Mouse (Mus musculus) midbrain, embryonic 13.5 days (tissue): ENCODE measurements around the gene Top2b. TPM values are rescaled to one million over a fixed set of nuclear protein-coding genes. Genes with fewer than 3 reads are reported as not detected.

Experiments used
- ATAC-seq: fragments of 200-750 bp; cut with Nextera tagmentation; 2 replicates; pipeline ENCODE4 v1.8.0; 2017; ENCODE audit warnings: mild to moderate bottlenecking, moderate TSS enrichment, moderate library complexity
- H3K27ac ChIP-seq: fragments of 300-500 bp; sonication (generic); 2 replicates; pipeline ENCODE4 v1.5.1; 2015; ENCODE audit warnings: inconsistent platforms, mild to moderate bottlenecking, moderate library complexity
- H3K27me3 ChIP-seq: fragments of 300-500 bp; sonication (generic); 2 replicates; pipeline ENCODE4 v1.6.1; 2015; ENCODE audit warnings: mild to moderate bottlenecking, inconsistent platforms
- H3K36me3 ChIP-seq: fragments of 300-500 bp; sonication (generic); 2 replicates; pipeline ENCODE4 v1.6.1; 2015; ENCODE audit warnings: mild to moderate bottlenecking, inconsistent platforms
- H3K4me1 ChIP-seq: fragments of 300-500 bp; sonication (generic); replicated peaks from 2 replicates; pipeline ENCODE4 v1.6.1; 2015; ENCODE audit warnings: inconsistent platforms
- H3K4me2 ChIP-seq: fragments of 300-500 bp; sonication (generic); replicated peaks from 2 replicates; pipeline ENCODE4 v1.6.1; 2015; ENCODE audit warnings: moderate library complexity, mild to moderate bottlenecking, inconsistent platforms
- H3K4me3 ChIP-seq: fragments of 300-500 bp; sonication (generic); replicated peaks from 2 replicates; pipeline ENCODE4 v1.5.1; 2015; ENCODE audit warnings: mild to moderate bottlenecking, inconsistent platforms
- H3K9ac ChIP-seq: fragments of 300-500 bp; sonication (generic); replicated peaks from 2 replicates; pipeline ENCODE4 v1.6.1; 2015; ENCODE audit warnings: mild to moderate bottlenecking, inconsistent platforms
- H3K9me3 ChIP-seq: fragments of 300-500 bp; sonication (generic); 2 replicates; pipeline ENCODE4 v1.6.1; 2016; ENCODE audit warnings: mild to moderate bottlenecking, inconsistent platforms
- WGBS: fragments of 180-500 bp; shearing (Covaris S2); methylation state at CpG from one replicate; pipeline ENCODE4 v1.1.7; 2015; 5-methylcytosine and 5-hydroxymethylcytosine counted together
- polyA plus RNA-seq: library from polyadenylated mRNA; unstranded; fragments of >200 nt; fragmentation: Nextera tagmentation; extraction: Ambion mirVana; gene quantifications from 2 replicates; pipeline ENCODE4 v1.2.1, GENCODE M21; 2015

Top2b gene
- polyA plus RNA-seq, 1 experiment from 2014 or later, result 118 TPM

GRCm38 (mm10) chr14:16364161-16364831 is 683 bp upstream of the Top2b start:
- H3K27me3 ChIP-seq, result no peaks in the 10 kb centered on the region
- no peaks in the 10 kb centered on the region for H3K9me3 ChIP-seq
- no peaks in the 10 kb centered on the region for H3K36me3 ChIP-seq
- peaks cover 31% of the 10 kb centered on the region for H3K4me1 ChIP-seq
- under 1% methylated on average over 25 of the region's 32 CpGs for WGBS
- ATAC-seq, result peak; percentile 83
- H3K27ac ChIP-seq, result peak overlapping the region; percentile 100
- H3K4me3 ChIP-seq, result peak overlapping the region; percentile 94
- peak overlapping the region; percentile 100 for H3K9ac ChIP-seq
- peak overlapping the region; percentile 74 for H3K4me2 ChIP-seq

GRCm38 (mm10) chr14:16365362-16366173 is 589 bp downstream of the Top2b start:
- under 1% methylated on average over 87 of the region's 87 CpGs for WGBS

GRCm38 (mm10) chr14:16366174-16366889 is 1.4 kb downstream of the Top2b start:
- WGBS, result 15% methylated on average over 16 of the region's 16 CpGs

More at GRCm38 (mm10) chr14:16365362-16366173, 589 bp downstream of the Top2b start:
- Histone ChIP-seq H3K4me1 (peaks cover 34% of the 10 kb centered on the region), H3K9me3 (no peaks in the 10 kb centered on the region), H3K4me2 (peak overlapping the region; percentile 80), H3K4me3 (peak overlapping the region; percentile 94), H3K27ac (peak overlapping the region; percentile 100), H3K36me3 (peaks cover 3% of the 10 kb centered on the region; the same call in 1 of the 2 replicates), H3K9ac (peak overlapping the region; percentile 100), H3K27me3 (no peaks in the 10 kb centered on the region)
- ATAC-seq, result peak; percentile 63

GRCm38 (mm10) chr14:16366986-16367385 is 2.0 kb downstream of the Top2b start:
- H3K4me3 ChIP-seq, result peak overlapping the region; percentile 94
- H3K27me3 ChIP-seq, result no peaks in the 10 kb centered on the region
- ATAC-seq, result no peak
- H3K27ac ChIP-seq, result no peak overlapping the region
- peaks cover 5% of the 10 kb centered on the region; the same call in 1 of the 2 replicates for H3K36me3 ChIP-seq
- peak overlapping the region; percentile 100 for H3K9ac ChIP-seq
- peaks cover 36% of the 10 kb centered on the region for H3K4me1 ChIP-seq
- no peaks in the 10 kb centered on the region for H3K9me3 ChIP-seq
- peak overlapping the region; percentile 80 for H3K4me2 ChIP-seq
- WGBS, result 53% methylated on average over 2 of the region's 2 CpGs

More at GRCm38 (mm10) chr14:16366174-16366889, 1.4 kb downstream of the Top2b start:
- H3K4me2 ChIP-seq, result peak overlapping the region; percentile 80
- ATAC-seq, result no peak; the same call in 1 of the 2 replicates
- no peaks in the 10 kb centered on the region for H3K9me3 ChIP-seq
- H3K4me3 ChIP-seq, result peak overlapping the region; percentile 94
- peaks cover 34% of the 10 kb centered on the region for H3K4me1 ChIP-seq
- peaks cover 5% of the 10 kb centered on the region; the same call in 1 of the 2 replicates for H3K36me3 ChIP-seq
- no peaks in the 10 kb centered on the region for H3K27me3 ChIP-seq
- peak overlapping the region; percentile 100 for H3K27ac ChIP-seq
- H3K9ac ChIP-seq, result peak overlapping the region; percentile 100

GRCm38 (mm10) chr14:16372761-16373160 is 7.8 kb downstream of the Top2b start:
- Histone ChIP-seq H3K4me1 (peaks cover 29% of the 10 kb centered on the region), H3K4me2 (no peak overlapping the region), H3K36me3 (peaks cover 8% of the 10 kb centered on the region; the same call in 1 of the 2 replicates), H3K27me3 (no peaks in the 10 kb centered on the region), H3K9ac (no peak overlapping the region), H3K9me3 (no peaks in the 10 kb centered on the region), H3K4me3 (no peak overlapping the region), H3K27ac (no peak overlapping the region)
- ATAC-seq, result no peak

GRCm38 (mm10) chr14:16373190-16373589 is 8.2 kb downstream of the Top2b start:
- H3K9me3 ChIP-seq, result no peaks in the 10 kb centered on the region
- ATAC-seq, result no peak
- H3K27ac ChIP-seq, result no peak overlapping the region

GRCm38 (mm10) chr14:16379917-16380570 is 15.1 kb downstream of the Top2b start:
- H3K9me3 ChIP-seq, result no peaks in the 10 kb centered on the region
- WGBS, result 0% methylated on average over 2 of the region's 2 CpGs

More at GRCm38 (mm10) chr14:16373190-16373589, 8.2 kb downstream of the Top2b start:
- Histone ChIP-seq H3K36me3 (peaks cover 8% of the 10 kb centered on the region; the same call in 1 of the 2 replicates), H3K27me3 (no peaks in the 10 kb centered on the region), H3K4me2 (no peak overlapping the region), H3K4me1 (peaks cover 29% of the 10 kb centered on the region), H3K9ac (no peak overlapping the region), H3K4me3 (no peak overlapping the region)

GRCm38 (mm10) chr14:16384783-16385182 is 19.8 kb downstream of the Top2b start:
- Histone ChIP-seq H3K4me3 (no peak overlapping the region), H3K9ac (no peak overlapping the region)
- WGBS, result 74% methylated on average over 1 of the region's 1 CpGs

More at GRCm38 (mm10) chr14:16379917-16380570, 15.1 kb downstream of the Top2b start:
- Histone ChIP-seq H3K36me3 (0 out of 2 replicates have a peak, but pooled peaks cover 3% of the 10 kb centered on the region), H3K27ac (peak overlapping the region; percentile 73), H3K4me2 (no peak overlapping the region), H3K4me1 (peaks cover 16% of the 10 kb centered on the region), H3K4me3 (no peak overlapping the region), H3K27me3 (no peaks in the 10 kb centered on the region), H3K9ac (no peak overlapping the region)
- peak; percentile 97 for ATAC-seq

GRCm38 (mm10) chr14:16405187-16405586 is 40.2 kb downstream of the Top2b start:
- WGBS, result 94% methylated on average over 4 of the region's 4 CpGs
- H3K4me1 ChIP-seq, result no peaks in the 10 kb centered on the region
- H3K36me3 ChIP-seq, result peaks cover 34% of the 10 kb centered on the region
- no peak overlapping the region for H3K27ac ChIP-seq
- H3K4me2 ChIP-seq, result no peak overlapping the region
- no peaks in the 10 kb centered on the region for H3K27me3 ChIP-seq
- H3K9ac ChIP-seq, result no peak overlapping the region
- ATAC-seq, result no peak
- H3K4me3 ChIP-seq, result no peak overlapping the region
- H3K9me3 ChIP-seq, result no peaks in the 10 kb centered on the region

More at GRCm38 (mm10) chr14:16384783-16385182, 19.8 kb downstream of the Top2b start:
- H3K9me3 ChIP-seq, result no peaks in the 10 kb centered on the region
- no peak for ATAC-seq
- H3K36me3 ChIP-seq, result no peaks in the 10 kb centered on the region
- H3K4me2 ChIP-seq, result no peak overlapping the region
- H3K27me3 ChIP-seq, result no peaks in the 10 kb centered on the region
- peaks cover 11% of the 10 kb centered on the region for H3K4me1 ChIP-seq
- H3K27ac ChIP-seq, result no peak overlapping the region

GRCm38 (mm10) chr14:16414163-16414562 is 49.2 kb downstream of the Top2b start:
- Histone ChIP-seq H3K36me3 (peaks cover 43% of the 10 kb centered on the region), H3K4me3 (no peak overlapping the region), H3K27ac (no peak overlapping the region), H3K4me2 (no peak overlapping the region), H3K9ac (no peak overlapping the region), H3K4me1 (no peaks in the 10 kb centered on the region), H3K27me3 (no peaks in the 10 kb centered on the region), H3K9me3 (no peaks in the 10 kb centered on the region)
- no peak for ATAC-seq
- 85% methylated on average over 4 of the region's 4 CpGs for WGBS

- Histone ChIP-seq H3K9ac (no peak overlapping the region), H3K4me3 (no peak overlapping the region), H3K4me1 (no peaks in the 10 kb centered on the region), H3K9me3 (no peaks in the 10 kb centered on the region), H3K36me3 (peaks cover 32% of the 10 kb centered on the region), H3K4me2 (no peak overlapping the region), H3K27ac (no peak overlapping the region), H3K27me3 (no peaks in the 10 kb centered on the region)
- no peak for ATAC-seq
- WGBS, result 88% methylated on average over 4 of the region's 4 CpGs
Measured at GRCm38 (mm10) chr14:16427569-16427968, 62.6 kb downstream of the Top2b start.
